Mouse (Mus musculus): ENCODE results near the gene Lrfn4.
A peak's percentile ranks its signal among the peaks of the same experiment; 100 is the strongest.
"Not testable (repeated sequence)": the region's sequence is repeated elsewhere in the genome, so short reads cannot be mapped to it uniquely, and the experiment has no call there.

The Lrfn4 gene

DNA sequence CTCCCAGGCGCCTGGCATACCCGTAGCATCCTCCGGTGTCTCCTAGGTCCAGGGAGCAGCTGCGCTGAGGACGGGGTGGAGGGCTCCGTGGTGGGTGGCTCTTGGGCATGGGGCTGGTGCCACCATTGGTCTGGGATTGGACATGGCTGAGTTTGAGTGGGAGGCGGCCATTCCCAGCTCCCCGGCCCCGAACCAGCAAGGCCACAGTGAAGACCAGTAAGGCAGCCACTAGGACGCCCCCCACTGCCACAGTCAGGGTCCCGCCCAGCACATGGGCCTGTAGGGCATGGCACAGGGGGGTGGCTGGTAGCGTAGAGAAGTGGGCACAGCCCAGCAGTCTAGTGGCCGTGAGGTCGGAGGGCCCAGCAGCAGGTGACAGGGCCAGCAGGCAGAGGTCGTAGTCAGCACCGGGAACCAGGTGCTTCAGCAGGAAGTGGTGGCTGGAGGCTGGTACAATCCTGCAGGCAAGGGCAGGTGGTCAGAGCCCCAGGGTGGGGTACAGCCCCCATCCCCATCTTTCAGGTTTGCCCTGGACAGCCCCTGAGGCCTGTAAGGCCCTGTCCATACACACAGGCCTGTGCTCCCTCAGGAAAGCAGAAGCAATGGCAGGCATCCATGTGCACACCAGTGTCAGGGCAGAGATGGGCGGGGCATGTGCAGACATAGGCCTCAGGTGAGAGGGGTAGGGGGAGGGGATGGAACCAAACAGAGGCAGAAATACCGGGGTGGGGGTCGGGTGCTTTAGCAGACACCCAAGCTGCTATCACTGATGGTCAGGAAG, 3.1 kb downstream of the Lrfn4 start:
- no peak for DNase-seq (ENCODE audit: low spot score in 2 of 2)

DNA sequence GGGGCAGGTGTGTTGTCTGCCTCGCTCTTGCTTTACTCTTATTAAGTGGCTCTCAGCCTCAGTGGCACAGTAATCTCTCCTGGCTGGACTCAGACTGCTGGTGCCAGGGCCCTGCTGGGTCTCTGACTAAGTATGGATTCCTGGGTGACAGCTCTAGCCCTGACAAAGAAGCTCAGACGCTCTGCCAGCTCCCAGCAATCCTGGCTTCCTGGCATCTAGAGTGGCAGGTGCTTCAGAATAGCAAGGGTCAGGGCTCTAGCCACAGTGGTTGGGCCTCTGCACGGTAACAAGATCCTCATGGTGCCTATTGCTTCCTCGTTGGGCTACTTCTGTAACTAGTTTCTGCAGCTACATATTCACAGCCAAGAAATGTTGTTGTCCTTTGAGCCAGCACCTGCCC, 5.4 kb downstream of the Lrfn4 start:
- no peak for DNase-seq (ENCODE audit: low spot score in 2 of 2)

DNA sequence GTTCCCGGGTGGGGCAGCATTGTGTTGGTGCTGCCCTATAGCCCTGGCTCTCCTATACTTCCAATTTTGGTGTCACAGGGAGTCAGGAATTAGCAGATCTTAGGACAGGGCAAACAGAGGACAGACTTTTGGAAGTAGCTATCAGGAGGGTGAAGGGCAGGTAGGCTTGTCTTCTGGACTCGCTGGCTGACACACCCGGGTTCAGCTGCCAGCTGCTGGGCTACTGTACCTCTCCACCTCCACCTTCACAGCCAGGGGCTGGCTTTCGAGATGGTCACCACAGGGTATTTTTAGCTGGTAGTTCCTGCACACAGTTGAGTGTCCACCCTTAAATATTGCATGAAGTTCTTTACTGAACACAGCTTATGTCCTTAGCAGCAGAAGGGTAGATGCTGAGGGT, 7.0 kb downstream of the Lrfn4 start:
- no peak for DNase-seq (ENCODE audit: low spot score in 2 of 2)

DNA sequence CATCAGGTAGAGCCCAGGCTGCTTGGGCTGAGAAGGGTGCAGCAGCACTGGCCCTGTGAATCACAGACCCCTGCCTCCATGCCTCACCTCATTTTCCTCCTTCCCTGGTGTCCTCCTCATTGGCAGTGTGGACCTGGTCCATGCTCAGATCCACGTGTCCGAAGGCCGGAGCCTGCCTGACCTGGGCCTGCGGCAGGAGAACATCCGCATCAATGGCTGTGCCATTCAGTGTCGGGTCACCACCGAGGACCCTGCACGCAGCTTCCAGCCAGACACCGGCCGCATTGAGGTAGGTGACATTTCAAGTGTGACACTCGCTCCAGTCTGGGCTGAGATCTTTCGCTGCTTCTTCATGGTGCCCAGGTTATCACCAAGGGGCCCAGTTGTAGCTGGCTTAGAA, 8.1 kb downstream of the Lrfn4 start:
- DNase-seq (ENCODE audit: low spot score in 2 of 2) = no peak

DNA sequence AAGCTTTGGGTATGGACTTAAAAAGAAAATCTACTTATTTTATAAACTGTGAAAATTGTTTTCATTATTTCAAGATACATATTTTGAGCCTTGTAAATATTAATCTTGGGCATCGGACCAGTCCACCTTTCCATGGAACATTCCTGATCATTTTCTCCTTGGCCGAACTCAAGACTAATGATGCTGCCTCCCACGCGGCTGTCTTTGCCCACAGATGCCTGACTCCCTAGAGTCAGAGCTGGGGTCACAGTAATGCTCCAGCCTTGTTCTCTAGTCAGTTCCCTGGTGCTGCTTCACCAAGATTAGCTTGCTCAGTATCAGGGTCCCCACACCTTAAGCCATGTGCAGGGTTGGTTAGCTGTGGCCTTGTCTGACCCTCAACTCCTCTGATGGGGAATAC, 9.8 kb downstream of the Lrfn4 start:
- DNase-seq (ENCODE audit: low spot score in 2 of 2) = no peak

DNA sequence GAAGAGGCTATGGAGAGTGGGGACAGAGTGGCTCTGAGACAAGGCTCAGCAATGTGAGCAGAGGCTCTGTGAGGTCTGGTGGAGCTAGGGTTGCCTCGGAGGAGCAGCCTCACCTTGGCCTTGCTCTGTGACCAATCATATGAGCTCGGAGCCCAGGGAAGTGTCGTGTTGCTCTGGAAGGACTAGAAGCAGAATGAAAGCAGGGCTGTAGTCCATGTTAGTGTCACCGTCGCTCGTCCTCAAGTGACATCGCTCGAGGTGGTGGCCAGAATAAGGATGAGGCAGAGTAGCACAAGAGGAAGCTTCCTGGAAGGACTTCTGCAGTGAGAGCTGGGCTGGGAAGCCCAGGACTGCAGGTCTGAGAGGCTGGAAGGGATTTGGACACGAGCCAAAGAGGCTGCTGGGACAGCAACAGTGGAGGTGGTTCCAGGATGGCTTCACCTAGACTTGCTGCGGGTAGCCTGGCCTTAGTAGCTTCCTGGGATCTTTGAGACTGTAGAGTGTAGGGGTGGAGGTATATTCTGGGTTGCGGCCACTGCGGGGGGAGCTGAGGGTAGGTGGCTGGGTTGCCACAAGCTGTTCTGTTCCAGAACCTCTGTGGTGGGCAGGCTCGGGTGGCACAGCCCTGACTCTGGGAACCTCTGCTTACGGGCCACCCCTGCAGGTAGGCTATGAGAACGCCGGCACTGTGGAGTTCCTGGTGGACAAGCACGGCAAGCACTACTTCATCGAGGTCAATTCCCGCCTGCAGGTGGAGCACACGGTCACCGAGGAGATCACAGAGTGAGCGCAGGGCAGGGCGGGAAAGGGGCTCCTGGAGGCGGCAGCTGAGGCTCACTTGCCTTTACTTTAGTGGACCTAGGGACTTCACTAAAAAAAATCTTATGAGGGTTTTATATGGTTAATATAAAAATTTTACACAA, 11.4 kb downstream of the Lrfn4 start:
- peak; percentile 37 to 50 for DNase-seq (ENCODE audit: low spot score in 2 of 2)

DNA sequence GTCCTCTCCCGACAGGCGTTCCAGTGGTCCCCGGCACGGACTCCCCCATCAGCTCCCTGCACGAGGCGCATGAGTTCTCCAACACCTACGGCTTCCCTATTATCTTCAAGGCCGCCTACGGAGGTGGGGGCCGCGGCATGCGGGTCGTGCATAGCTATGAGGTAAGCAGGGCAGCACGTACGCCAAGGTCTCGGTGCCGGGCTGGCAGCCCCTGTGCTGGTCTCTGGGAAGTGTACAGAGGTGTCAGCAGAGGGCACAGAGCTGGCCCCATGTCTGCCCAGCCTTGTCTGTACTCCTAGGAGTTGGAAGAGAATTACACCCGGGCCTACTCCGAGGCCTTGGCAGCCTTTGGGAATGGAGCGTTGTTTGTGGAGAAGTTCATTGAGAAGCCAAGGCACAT, 13.0 kb downstream of the Lrfn4 start:
- no peak for DNase-seq (ENCODE audit: low spot score in 2 of 2)

DNA sequence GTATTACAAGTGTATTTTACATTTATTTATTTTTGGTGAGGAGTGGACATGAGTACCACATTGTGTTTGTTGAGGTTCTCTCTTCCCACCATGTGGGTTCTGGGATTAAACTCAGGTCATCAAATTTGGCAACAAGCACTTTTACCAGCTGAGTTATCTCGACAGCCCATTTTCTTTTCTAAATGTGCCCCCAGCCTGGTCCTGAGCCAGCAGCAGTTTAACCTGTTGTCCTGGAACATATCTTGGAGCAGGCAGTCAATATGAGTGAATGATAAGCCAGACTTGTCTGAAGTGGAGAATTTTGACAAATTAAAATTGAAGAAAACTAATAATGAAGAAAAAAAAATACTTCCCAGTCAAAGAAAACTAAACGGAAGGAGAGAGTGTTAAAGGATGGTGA, 19.4 kb downstream of the Lrfn4 start:
- no peak for DNase-seq (ENCODE audit: low spot score in 2 of 2)

DNA sequence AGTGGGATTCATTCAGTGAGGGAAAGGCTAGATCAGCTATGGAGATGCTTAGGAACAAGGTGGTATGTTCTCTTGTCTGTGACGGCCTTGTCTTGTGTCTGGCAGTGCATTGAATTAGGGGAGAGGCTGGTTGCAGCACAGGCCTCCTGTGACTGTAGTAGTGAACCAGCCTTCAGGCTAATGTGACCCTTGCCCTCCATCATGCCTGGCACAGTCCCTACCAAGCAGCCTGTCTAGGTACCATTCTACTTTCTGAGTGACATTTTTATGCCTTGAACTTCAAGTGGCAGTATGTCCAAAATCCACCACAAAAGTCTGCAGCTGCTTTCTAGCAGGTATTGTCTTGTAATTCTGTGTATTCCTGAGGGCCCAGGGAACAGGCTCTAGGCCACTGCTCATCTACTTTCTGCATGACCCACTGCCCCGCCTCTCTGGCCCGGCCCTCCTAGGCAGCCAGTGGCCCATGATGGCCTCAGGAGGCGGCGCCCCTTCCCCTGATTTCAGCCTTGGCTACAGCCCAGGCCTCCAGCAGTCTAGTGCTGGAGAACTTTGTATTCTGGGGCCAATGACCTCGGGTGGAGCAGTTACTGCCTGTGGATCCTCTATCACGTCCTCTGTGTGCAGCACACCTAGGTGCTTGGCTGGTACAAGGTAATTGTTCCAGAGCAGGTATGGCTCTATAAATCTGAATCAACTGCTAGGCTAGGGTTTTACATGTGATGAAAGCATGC, 21.5 kb downstream of the Lrfn4 start:
- no peak for DNase-seq (ENCODE audit: low spot score in 2 of 2)

DNA sequence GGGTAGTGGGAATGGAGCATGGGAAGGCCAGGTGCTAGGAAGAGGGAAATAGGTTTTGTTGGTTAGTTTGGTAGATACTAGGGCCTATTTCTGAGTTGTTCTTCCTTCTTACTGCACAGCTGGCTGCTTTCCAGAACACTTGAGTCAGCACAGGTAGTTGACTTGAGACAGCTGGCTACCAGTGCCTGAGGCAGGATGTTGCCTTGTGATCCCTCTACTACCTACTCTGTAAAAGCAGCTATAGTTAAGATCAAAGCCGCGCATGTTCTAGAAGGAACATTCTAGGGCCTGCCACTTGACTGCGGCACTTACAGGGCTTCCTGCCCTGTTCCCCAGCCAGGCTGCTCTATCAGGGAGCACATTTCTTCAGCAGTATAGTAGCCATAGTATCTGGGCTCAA, 25.4 kb downstream of the Lrfn4 start:
- DNase-seq (ENCODE audit: low spot score in 2 of 2) = no peak

DNA sequence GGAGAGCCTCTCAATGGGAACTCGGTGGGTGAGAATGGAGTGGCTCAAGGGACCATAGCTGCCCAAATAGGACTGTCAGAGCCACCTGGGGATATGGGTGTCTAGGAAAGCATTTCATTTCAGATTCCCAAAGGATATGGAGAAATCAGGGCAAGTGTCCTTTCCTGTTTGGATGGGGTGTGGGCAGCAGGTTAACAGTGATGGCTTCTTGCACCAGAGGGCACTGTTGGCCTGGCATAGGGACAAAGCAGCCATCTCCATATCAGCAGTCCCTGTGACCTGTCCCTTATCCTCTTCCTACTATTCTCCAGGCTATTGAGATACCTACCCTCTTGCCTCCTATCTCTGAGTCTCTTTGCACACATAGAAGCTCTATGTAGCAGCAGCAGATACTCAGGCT, 26.4 kb downstream of the Lrfn4 start:
- DNase-seq (ENCODE audit: low spot score in 2 of 2) = no peak

DNA sequence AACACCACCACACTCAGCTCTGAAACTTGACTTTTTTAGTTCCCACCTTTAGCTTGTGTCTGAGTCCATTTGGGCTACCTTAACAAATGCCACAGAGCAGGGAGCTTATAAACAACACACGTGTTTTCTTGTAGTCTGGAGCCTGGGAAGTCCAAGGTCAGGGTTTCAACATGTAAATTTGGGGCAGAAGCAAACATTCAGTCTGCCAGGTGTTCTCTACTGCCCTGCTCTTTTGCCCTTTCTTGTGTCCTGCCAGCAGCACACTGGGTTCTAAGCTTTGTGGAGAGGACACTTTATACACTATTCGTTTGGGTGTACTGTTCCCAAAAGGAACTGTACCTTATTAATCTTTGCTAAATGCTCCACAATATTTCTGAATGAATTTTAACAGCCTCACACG, 27.0 kb downstream of the Lrfn4 start:
- no peak for DNase-seq (ENCODE audit: low spot score in 2 of 2)

DNA sequence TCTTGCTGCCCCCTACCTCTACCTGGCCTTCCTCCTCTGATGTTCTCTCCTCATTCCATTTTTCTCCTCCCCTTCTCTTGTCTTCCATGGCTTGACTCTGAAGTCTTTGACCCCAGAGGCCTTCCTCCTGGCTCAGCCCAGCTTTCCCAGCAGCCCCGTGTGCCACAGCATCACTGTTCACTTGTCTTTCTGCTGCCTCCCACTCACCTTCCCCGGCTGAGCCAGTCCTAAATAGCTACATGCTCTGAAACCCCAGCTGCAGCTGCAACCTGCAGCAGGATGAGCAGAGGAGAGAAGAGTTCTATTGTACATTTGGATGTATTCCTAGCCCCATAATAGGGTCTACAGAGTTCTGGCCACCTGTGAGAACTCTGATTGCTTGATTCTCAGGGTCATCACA, 28.0 kb downstream of the Lrfn4 start:
- no peak for DNase-seq (ENCODE audit: low spot score in 2 of 2)

DNA sequence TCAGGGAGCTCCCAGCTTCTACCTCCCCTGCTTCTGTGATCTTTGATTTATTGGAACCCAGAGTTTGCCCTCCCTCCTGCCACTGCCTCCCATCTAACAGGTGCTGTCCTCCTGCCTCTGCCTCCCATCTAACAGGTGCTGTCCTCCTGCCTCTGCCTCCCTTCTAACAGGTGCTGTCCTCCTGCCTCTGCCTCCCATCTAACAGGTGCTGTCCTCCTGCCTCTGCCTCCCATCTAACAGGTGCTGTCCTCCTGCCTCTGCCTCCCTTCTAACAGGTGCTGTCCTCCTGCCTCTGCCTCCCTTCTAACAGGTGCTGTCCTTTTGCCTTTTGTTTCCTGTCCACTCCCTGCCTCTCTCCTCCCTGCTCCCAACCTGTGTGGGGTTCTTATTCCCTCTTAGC, 28.7 kb downstream of the Lrfn4 start:
- not testable (repeated sequence) for DNase-seq (ENCODE audit: low spot score in 2 of 2)

DNA sequence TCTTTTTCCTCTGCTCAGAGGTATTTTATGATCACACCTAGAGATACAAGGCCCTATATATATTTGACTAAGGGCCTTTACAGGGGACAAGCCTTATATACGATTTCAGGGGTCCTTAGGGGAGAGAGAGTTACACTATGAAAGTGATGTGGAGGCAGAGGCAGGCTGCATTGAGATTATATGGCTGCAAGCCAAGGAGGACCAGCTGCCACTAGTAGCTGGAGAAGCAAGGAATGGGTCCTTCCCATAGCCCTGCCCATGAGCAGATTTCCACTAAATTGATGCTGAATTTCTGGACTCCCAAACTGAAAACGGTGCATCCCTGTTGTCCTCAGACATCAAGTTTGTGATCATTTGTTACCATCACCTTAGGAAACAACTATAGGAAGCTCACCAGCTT, 31.6 kb downstream of the Lrfn4 start:
- DNase-seq (ENCODE audit: low spot score in 2 of 2) = no peak

DNA sequence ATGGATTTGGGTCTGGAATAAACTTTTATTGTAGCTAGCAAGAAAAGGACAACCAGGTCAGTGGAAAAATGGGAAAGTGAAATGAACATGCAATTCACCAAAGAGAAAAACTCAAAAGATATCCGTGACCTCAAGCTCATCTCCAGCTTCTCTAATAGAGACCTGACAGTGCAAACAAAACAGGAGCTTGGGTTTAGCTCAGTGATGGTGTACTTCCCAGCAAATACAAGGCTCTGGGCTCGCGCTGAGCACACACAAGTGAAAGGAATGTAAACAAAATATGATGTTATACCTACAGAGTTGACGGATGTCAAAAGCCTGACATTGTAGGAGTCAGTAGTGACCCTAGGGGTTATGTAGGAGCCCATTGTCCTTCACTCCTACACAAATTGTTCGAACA, 36.2 kb downstream of the Lrfn4 start:
- no peak for DNase-seq (ENCODE audit: low spot score in 2 of 2)

DNA sequence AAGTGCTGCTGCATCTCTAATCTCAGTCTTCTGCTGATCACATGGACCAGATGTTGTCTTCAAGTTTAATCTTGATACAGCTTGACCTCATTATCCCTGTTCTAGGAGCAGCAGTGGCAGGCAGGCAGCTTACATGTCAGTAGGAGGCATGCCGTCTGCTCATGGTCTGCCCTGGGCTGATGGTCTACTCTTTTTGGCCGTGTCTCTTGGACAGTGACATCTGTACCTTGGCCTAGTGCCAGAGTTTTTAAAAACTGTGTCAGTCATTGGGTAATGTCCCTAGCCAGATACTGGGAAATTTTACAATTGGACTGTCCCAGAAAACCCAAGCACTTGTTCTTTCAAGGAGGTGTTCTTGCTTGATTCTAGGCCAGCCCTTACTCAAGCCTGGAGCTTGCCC, 36.7 kb downstream of the Lrfn4 start:
- no peak for DNase-seq (ENCODE audit: low spot score in 2 of 2)

DNA sequence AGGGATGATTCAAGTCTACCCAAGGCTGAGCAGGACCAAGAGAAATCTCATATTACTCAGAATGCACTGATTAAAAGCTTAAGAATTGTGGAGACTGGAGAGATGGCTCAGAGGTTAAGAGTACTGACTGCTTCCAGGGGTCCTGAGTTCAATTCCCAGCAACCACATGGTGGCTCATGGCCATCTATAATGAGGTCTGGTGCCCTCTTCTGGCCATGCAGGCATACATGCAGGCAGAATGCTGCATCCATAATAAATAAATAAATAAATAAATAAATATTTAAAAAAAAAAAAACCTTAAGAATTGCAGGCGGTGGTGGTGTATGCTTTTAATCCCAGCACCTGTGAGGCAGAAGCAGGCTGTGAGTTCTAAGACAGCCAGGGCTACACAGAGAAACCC, 42.2 kb downstream of the Lrfn4 start:
- DNase-seq (ENCODE audit: low spot score in 2 of 2) = no peak

DNA sequence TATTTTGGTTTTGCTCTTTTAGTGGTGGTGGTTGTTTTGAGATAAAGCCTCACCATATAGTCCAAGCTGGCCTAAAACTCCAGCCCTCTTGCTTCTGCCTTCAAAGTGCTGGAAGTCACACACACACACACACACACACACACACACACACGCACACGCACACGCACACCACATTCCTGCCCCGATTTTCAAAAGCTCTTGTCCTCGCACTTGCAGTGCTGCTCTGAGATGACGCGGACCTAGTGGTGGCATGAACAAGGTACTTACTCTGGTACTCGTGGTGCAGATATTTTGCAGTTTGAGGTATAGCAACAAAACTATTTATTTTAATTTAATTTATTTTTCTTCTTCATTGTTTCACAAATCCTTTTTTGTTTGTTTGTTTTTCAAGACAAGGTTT, 43.0 kb downstream of the Lrfn4 start:
- DNase-seq (ENCODE audit: low spot score in 2 of 2) = no peak

DNA sequence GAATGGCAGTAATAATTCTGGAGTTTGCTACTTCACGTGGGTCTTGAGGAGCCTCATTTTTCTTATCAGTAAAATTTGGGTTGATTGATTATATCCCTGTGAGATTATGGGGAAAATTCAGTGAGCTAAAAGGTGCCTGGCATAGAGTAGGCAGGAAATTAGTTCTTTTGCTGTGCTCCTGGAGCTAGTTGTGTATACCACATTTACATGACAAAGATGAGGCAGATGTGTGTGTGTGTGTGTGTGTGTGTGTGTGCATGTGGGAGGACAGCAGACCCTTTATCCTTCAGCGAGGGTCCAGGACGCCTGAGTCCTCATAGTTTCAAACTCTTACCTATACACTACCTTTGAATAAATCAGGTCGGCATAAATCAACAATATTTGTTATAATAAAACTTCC, 43.4 kb downstream of the Lrfn4 start:
- DNase-seq (ENCODE audit: low spot score in 2 of 2) = no peak

DNA sequence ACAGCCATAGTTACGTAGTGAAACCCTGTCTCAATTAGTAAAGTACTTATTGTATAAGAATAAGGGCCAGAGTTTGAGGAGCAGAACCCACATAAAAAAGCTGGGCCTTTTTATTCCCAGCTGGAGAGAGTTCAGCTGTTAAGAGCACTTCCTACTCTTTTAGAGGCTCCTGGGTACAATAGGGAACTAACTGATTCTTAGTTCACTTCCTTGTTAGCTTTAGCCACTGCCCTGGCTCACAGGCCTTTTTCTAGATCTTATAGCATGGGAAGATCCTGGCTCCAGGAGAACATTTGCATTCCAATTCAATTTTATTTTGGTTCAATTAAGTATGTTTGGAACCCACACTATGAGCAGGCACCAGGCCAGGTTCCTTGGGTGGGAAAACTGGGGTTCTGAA, 43.8 kb downstream of the Lrfn4 start:
- DNase-seq (ENCODE audit: low spot score in 2 of 2) = no peak

DNA sequence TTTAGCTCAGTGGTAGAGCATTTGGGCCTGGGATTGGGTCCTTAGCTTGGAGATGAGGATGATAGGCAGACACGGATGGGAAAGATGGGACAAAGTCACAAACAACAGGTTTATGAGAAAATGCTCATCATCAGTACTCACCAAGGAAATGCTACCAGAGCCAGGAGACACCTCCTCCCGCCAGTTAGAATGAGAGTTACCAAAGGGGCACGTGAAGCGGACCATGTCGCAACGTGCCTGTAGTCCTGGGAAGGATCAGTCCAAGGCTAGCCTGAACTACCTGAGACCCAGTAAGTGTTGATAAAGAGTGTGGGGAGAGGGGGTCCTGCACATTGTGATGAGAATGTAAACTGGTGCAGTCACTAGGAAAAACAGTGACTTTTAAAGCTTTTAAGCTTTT, 44.7 kb downstream of the Lrfn4 start:
- DNase-seq (ENCODE audit: low spot score in 2 of 2) = no peak

DNA sequence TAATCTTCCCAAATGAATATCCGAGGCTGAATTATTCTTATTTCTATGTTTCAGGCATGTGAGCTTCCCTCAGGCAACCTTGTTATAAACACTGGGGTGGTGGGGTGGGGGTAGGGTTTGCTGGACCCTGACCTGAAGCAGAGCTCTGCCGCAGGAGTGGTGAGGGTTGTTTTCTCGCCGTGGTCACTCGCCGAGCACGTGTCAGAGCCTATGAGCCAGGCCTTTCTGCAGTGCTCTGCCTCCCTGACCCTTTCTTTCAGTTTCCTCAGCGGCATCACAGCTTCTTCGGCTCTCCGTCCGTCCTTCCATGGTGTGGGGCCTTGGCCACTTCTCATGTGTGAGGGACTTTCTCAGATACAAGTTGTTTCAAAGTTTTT, 45.2 kb downstream of the Lrfn4 start:
- DNase-seq (ENCODE audit: low spot score in 2 of 2) = no peak

Measured in urinary bladder, adult 18-20 months (tissue).